In the genomic region with DNA sequence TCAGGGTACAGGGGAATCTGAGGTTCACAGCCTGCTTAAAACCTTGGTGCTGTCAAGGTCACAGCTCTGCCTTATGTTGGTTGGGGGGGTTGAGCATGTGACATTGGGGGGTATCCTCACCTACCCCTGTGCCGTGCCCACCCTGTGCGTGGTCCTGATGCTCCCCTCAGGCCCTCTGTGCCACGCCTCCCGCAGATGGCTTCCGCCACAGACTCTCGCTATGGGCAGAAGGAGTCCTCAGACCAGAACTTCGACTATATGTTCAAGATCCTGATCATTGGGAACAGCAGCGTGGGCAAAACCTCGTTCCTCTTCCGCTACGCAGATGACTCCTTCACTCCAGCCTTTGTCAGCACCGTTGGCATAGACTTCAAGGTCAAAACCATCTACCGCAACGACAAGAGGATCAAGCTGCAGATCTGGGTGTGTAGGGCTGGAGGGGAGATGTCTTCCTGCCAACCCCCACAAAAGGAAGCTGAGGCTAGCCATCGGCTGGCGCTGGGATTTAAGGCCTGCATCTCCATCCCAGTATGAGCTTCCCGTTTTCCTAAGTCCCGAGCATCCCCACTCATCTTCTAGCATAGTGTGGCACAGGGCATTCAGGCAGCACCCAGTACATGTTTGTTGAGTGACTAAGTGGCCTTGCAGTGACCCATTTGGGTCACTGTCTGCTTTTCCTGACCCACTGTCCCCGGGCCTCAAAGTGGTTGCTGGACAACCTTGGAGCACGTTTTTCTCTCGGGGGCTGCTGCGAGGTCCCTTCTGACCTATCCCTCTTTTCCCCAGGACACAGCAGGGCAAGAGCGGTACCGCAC, we compare ENCODE assay signal across 8 mouse cellular contexts. TPM values are rescaled to one million over a fixed set of nuclear protein-coding genes. Genes with fewer than 3 reads are reported as not detected.
A peak's percentile ranks its signal among the peaks of the same experiment; 100 is the strongest.
DNase-seq lines count a peak whose midpoint lies in the region; ATAC-seq and TF ChIP-seq lines count a peak whose summit lies in the region.

No protein-coding gene starts in this region.

- ATAC-seq in intestine, embryonic 16.5 days: no peak
- ATAC-seq in liver, embryonic 11.5 days (replicated peaks; ENCODE audit: low FRiP score): no peak

- peak overlapping the region; percentile 2 for H3K4me3 ChIP-seq in bone marrow, adult 2 months (replicated peaks; ENCODE audit: control insufficient read depth, low read depth, low read length)
- peak overlapping the region; percentile 79 for H3K4me3 ChIP-seq in intestine, embryonic 16.5 days (ENCODE audit: low read length)
- peak overlapping the region; percentile 84 for H3K4me3 ChIP-seq in liver, embryonic 11.5 days (ENCODE audit: low read depth, low read length)
- peak overlapping the region; percentile 78 for H3K4me3 ChIP-seq in small intestine, adult 2 months (ENCODE audit: low read depth, low read length)

- H3K4me1 ChIP-seq in bone marrow, adult 2 months (ENCODE audit: control insufficient read depth, insufficient read depth, low read length): peaks cover 7% of the 10 kb centered on the region
- peaks cover 41% of the 10 kb centered on the region for H3K4me1 ChIP-seq in intestine, embryonic 16.5 days (ENCODE audit: control insufficient read depth, insufficient read depth, low read length)
- H3K4me1 ChIP-seq in liver, embryonic 11.5 days (replicated peaks; ENCODE audit: control insufficient read depth, insufficient read depth, low read length): peaks cover 37% of the 10 kb centered on the region
- peaks cover 19% of the 10 kb centered on the region for H3K4me1 ChIP-seq in small intestine, adult 2 months (ENCODE audit: control insufficient read depth, insufficient read depth, insufficient read length, low read length)

- H3K27ac ChIP-seq in bone marrow, adult 2 months (ENCODE audit: control insufficient read depth, insufficient read depth, low read depth, low read length, poor library complexity): no peak overlapping the region
- no peak overlapping the region for H3K27ac ChIP-seq in intestine, embryonic 16.5 days (ENCODE audit: low read length)
- no peak overlapping the region for H3K27ac ChIP-seq in liver, embryonic 11.5 days (ENCODE audit: low read depth, low read length)
- H3K27ac ChIP-seq in small intestine, adult 2 months (ENCODE audit: insufficient read depth, low read depth, low read length): no peak overlapping the region

- no peaks in the 10 kb centered on the region for H3K9me3 ChIP-seq in intestine, embryonic 16.5 days (ENCODE audit: control insufficient read depth, low read length)
- H3K9me3 ChIP-seq in liver, embryonic 11.5 days (ENCODE audit: control insufficient read depth, low read length): no peaks in the 10 kb centered on the region

- H3K4me2 ChIP-seq in intestine, embryonic 16.5 days (ENCODE audit: low read depth, low read length): peak overlapping the region; percentile 98
- H3K4me2 ChIP-seq in liver, embryonic 11.5 days: peak overlapping the region; percentile 100

- H3K27me3 ChIP-seq in intestine, embryonic 16.5 days (replicated peaks; ENCODE audit: control insufficient read depth, insufficient read depth, low read length): no peaks in the 10 kb centered on the region
- H3K27me3 ChIP-seq in liver, embryonic 11.5 days (replicated peaks; ENCODE audit: control insufficient read depth, insufficient read depth, low read length): no peaks in the 10 kb centered on the region
- no peaks in the 10 kb centered on the region for H3K27me3 ChIP-seq in small intestine, adult 2 months (ENCODE audit: control insufficient read depth, insufficient read depth, low read length)

- TF ChIP-seq POLR2A in bone marrow, adult 2 months (IDR thresholded peaks at IDR 0.05; ENCODE audit: borderline replicate concordance, control insufficient read depth, low read depth, low read length): no peak
- no peak for TF ChIP-seq POLR2A in small intestine, adult 2 months (IDR thresholded peaks at IDR 0.05; ENCODE audit: low read depth, low read length)

- peaks cover 4% of the 10 kb centered on the region; the same call in 1 of the 2 replicates for H3K36me3 ChIP-seq in intestine, embryonic 16.5 days (ENCODE audit: control insufficient read depth, insufficient read depth, low read length)
- no peaks in the 10 kb centered on the region; the same call in 1 of the 2 replicates for H3K36me3 ChIP-seq in liver, embryonic 11.5 days (ENCODE audit: control insufficient read depth, insufficient read depth, low read length)
- H3K36me3 ChIP-seq in small intestine, adult 2 months (ENCODE audit: control insufficient read depth, insufficient read depth, low read length): peaks cover 22% of the 10 kb centered on the region

- H3K9ac ChIP-seq in intestine, embryonic 16.5 days (ENCODE audit: low read depth, low read length): no peak overlapping the region
- H3K9ac ChIP-seq in liver, embryonic 11.5 days (ENCODE audit: low read depth, low read length): no peak overlapping the region

- TF ChIP-seq CTCF in bone marrow, adult 2 months (IDR thresholded peaks at IDR 0.05; ENCODE audit: control insufficient read depth, insufficient read depth, low read length): no peak
- TF ChIP-seq CTCF in small intestine, adult 2 months (IDR thresholded peaks at IDR 0.05; ENCODE audit: extremely low read depth, insufficient read length, insufficient replicate concordance, low read depth, low read length): no peak

- 83% methylated on average over 24 of the region's 24 CpGs for WGBS in bone marrow, adult 2 months
- WGBS in intestine, embryonic 16.5 days: 83% methylated on average over 24 of the region's 24 CpGs
- WGBS in liver, embryonic 11.5 days: 82% methylated on average over 24 of the region's 24 CpGs
- 85% methylated on average over 24 of the region's 24 CpGs for WGBS in small intestine, adult 2 months

- DNase-seq in kidney, adult 11 months: peak; percentile 27
- no peak for DNase-seq in kidney, postnatal 14 days
- DNase-seq in frontal cortex, postnatal 14 days (ENCODE audit: low spot score in 2 of 2): peak; percentile 13
- DNase-seq in liver, embryonic 11.5 days (ENCODE audit: low spot score): no peak
- no peak for DNase-seq in natural killer cell, adult 2 months (ENCODE audit: low spot score in 2 of 2)

RNA-seq across cellular contexts. Expression of a gene that starts 1.4 kb away (rescaled TPM):
- 9.7 and 13.3 TPM in 2 replicates for polyA plus RNA-seq in bone marrow, adult 2 months (2011; ENCODE audit: insufficient read depth, insufficient read length, low replicate concordance, missing spikeins)
- polyA plus RNA-seq in intestine, embryonic 16.5 days (2015; fragmentation: Nextera tagmentation; extraction: Ambion mirVana): 24.9 and 25.6 TPM in 2 replicates
- polyA plus RNA-seq in liver, embryonic 11.5 days (2014; fragmentation: Nextera tagmentation; extraction: Ambion mirVana): 6.3 and 6.9 TPM in 2 replicates
- polyA plus RNA-seq in small intestine, adult 2 months (2012; rRNA removed): 14.9 and 26.3 TPM in 2 replicates

RNA-seq across cellular contexts. Expression of a gene that starts 4.9 kb away (rescaled TPM):
- polyA plus RNA-seq in bone marrow, adult 2 months (2011; ENCODE audit: insufficient read depth, insufficient read length, low replicate concordance, missing spikeins): 15.1 and 28.2 TPM in 2 replicates
- polyA plus RNA-seq in intestine, embryonic 16.5 days (2015; fragmentation: Nextera tagmentation; extraction: Ambion mirVana): 78.6 and 79.8 TPM in 2 replicates
- polyA plus RNA-seq in liver, embryonic 11.5 days (2014; fragmentation: Nextera tagmentation; extraction: Ambion mirVana): 67.7 and 76.4 TPM in 2 replicates
- 190 and 222 TPM in 2 replicates for polyA plus RNA-seq in small intestine, adult 2 months (2012; rRNA removed)

RNA-seq across cellular contexts. Expression of a gene that starts 20.6 kb away (rescaled TPM):
- 12.8 and 19.5 TPM in 2 replicates for polyA plus RNA-seq in bone marrow, adult 2 months (2011; ENCODE audit: insufficient read depth, insufficient read length, low replicate concordance, missing spikeins)
- polyA plus RNA-seq in intestine, embryonic 16.5 days (2015; fragmentation: Nextera tagmentation; extraction: Ambion mirVana): 63.7 and 65.3 TPM in 2 replicates
- 41.5 and 44.6 TPM in 2 replicates for polyA plus RNA-seq in liver, embryonic 11.5 days (2014; fragmentation: Nextera tagmentation; extraction: Ambion mirVana)
- polyA plus RNA-seq in small intestine, adult 2 months (2012; rRNA removed): 129 and 414 TPM in 2 replicates

RNA-seq across cellular contexts. Expression of a gene that starts 32.3 kb away (rescaled TPM):
- 2.7 and 3.2 TPM in 2 replicates for polyA plus RNA-seq in bone marrow, adult 2 months (2011; ENCODE audit: insufficient read depth, insufficient read length, low replicate concordance, missing spikeins)
- 0.28 and 0.64 TPM in 2 replicates for polyA plus RNA-seq in intestine, embryonic 16.5 days (2015; fragmentation: Nextera tagmentation; extraction: Ambion mirVana)
- polyA plus RNA-seq in liver, embryonic 11.5 days (2014; fragmentation: Nextera tagmentation; extraction: Ambion mirVana): 0.83 and 1.3 TPM in 2 replicates
- polyA plus RNA-seq in small intestine, adult 2 months (2012; rRNA removed): 6.5 and 6.8 TPM in 2 replicates

RNA-seq across cellular contexts. Expression of a gene that starts 37.5 kb away (rescaled TPM):
- not detected in 2 replicates for polyA plus RNA-seq in bone marrow, adult 2 months (2011; ENCODE audit: insufficient read depth, insufficient read length, low replicate concordance, missing spikeins)
- 3.3 and 4.1 TPM in 2 replicates for polyA plus RNA-seq in intestine, embryonic 16.5 days (2015; fragmentation: Nextera tagmentation; extraction: Ambion mirVana)
- polyA plus RNA-seq in liver, embryonic 11.5 days (2014; fragmentation: Nextera tagmentation; extraction: Ambion mirVana): 0.15 TPM in 1 of 2 replicates, not detected in the other
- polyA plus RNA-seq in small intestine, adult 2 months (2012; rRNA removed): 42.0 and 73.6 TPM in 2 replicates

Comparison
In these comparisons a context has a peak if more than half of its experiments do, and no peak if none do; other contexts are left out.
1. DNase-seq: peak in kidney, adult 11 months (single experiment) and frontal cortex, postnatal 14 days (2 of 2); none in kidney, postnatal 14 days (single experiment), liver, embryonic 11.5 days (single experiment) and natural killer cell, adult 2 months (0 of 2).
2. H3K4me3 ChIP-seq: peak in every context shown above with its lines; median percentile 84 in liver, embryonic 11.5 days; 79 in intestine, embryonic 16.5 days; 78 in small intestine, adult 2 months; 2 in bone marrow, adult 2 months.